Mouse (Mus musculus): ENCODE measurements around the gene Spout1. TPM values are rescaled to one million over a fixed set of nuclear protein-coding genes. Genes with fewer than 3 reads are reported as not detected.
"Not testable (repeated sequence)": the region's sequence is repeated elsewhere in the genome, so short reads cannot be mapped to it uniquely, and the experiment has no call there.

Spout1 gene
- total RNA-seq, 2 experiments from 2014 or later, result 36.7 to 37.7 TPM

DNA sequence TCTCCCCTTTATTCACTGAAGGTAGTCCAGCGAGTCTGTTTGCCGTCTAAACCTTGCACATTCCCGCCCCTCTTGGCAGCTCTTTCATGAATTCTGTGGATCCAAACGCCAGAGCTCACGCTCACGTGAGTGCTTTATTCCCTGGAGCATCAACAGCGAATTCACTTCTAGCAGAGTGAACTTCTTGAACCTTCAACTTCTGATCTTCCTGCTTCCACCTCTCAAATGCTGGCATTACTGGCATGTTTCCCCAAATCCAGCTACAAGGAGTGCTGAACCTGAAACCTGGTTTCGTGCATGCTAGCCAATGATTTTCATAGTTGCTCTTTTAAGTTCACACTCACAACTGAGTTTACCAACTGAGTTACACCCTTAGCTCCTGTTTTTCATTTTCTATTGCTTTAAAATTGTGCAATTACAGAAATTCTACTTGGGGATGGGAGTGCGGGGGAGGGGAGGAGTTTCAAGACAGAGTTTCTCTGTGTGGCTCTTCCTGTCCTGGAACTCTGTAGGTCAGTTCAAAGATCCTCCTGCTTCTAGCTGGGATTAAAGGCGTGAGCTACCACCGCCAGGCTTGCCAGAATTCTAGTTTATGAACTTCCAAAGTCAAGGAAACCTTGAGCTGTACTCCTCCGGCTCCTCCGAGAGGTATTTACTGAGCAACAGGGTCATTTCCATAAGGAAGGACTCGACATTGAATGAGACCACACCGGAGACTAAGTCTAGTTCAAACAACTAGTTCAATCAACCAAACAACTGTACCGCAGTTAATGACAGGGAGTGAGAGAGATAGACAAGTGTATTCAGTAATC, 45.3 kb downstream of the Spout1 start:
- no peak for DNase-seq
- intact Hi-C loops (cut with DNase I), result no loop called here

GRCm38 (mm10) chr2:30131240-30131639, 47.0 kb downstream of the Spout1 start:
- intact Hi-C loops (cut with DNase I), result not testable (repeated sequence)

DNA sequence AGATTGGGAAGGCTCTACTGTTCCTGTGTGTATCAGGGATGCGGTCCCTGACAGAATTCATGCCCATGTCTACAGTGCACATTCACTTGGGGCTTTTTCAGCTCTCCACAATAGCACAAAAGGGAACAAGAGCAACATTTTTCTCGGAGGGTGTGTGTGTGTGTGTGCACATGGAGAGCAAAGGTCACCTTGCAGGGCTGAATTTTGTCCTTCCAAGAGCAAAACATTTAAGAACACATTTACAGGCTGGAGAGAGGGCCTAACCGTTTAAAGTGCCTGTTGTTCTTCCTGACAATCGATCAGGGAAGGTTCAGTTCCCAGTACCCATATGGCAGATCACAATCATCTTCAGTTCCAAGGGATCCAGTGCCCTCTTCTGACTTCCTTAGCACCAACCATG, 48.1 kb downstream of the Spout1 start:
- DNase-seq, result no peak
- intact Hi-C loops (cut with DNase I), result no loop called here

More at GRCm38 (mm10) chr2:30131240-30131639, 47.0 kb downstream of the Spout1 start:
- DNase-seq, result not testable (repeated sequence)

DNA sequence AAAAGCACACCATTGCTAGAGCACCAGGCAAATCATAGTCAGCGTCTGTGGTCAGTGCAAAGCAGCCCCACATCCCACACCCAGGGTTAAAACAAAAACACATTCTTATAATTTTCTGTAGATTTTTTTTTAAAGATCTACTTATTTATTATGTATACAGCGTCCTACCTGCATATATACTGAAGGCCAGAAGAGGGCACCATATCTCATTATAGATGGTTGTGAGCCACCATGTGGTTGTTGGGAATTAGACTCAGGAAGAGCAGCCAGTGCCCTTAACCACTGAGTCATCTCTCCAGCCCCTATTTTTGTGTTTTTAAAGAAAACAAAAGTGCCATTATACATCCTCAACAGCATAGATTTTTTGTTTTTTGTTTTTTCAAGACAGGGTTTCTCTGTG, 49.5 kb downstream of the Spout1 start:
- DNase-seq, result no peak
- intact Hi-C loops (cut with DNase I), result no loop called here

DNA sequence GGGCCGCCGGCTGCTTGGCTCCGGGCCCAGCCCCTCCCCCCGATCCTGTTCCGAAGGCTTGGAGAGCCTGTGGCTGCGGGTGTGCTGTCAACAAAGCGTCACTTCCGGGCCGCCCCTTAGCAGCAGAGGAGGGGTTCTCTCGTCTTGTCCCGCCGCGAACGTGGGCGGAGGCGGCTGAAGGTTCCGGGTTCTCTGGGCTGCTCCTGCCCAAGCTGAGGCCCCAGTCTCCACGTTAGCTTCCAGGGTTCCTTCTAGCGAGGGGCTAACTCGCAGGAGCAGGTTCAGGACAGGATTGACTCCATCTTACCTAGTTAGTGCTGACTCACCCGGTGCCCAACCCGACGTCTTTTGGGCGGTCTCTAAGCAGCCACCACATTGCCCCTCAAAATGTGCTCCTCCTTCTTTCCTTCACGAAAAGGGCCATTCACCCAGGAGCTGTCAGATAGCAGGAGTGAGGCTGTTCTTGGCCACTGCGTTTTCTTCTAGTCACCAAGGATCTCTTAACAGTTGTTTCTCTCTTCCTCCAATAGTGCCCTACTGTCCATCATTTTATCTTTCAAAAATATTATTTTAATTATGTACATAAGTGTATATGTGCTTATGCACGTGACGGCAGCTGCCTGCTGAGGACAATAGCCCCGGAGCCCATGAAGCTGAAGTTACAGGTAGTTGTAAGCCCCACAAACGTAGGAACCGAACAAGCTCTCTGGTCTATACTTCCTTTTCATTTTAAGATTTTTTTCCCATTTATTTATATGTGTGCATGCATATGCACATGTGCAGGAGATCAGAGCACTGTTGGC, 53.6 kb downstream of the Spout1 start, which contains the start of gene Zer1:
Gene Zer1 (minus strand): TSS at position 114 of the 803 bp plus-strand sequence.
- intact Hi-C loops (cut with DNase I), result no loop called here
- peak; percentile 96 for DNase-seq

DNA sequence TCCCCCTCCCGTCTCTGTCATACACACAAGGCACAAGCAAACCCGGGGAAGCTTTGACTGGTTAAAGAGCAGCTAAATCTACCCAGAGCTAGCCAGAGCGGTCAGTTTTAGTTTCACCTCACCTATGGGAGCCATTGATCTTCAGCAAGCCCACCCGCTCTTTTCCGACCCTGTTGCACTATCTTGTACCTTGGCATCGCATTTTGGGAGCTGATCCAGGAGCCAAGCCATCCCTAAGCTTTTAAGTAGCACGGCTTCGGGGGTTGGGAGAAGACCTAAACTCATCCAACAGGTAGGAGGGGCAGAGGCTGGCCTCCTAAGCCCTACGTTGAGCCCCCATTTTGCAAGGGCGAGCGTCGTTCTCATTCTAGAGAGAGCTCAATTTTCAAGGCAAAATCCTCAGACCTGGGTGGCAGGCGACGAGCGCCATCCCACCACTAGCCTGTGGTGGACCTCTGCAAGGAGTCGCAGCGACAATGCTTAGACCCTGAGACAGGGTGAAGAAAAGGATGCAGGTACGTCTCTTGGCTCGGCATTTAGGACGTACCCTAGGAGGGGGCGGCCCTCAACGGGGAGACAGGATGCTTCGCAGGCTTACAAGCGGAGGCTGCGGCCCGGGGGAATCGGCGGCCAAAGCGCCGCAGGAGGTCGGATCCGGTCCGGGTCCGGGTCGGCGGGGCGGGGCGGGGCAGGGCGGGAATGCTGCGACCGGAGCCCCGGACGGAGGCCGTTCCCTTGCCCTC, 54.4 kb downstream of the Spout1 start:
- peak; percentile 19 for DNase-seq
- intact Hi-C loops (cut with DNase I), result no loop called here

Other genes starting within 250 kb of the Spout1 start
- gene Gle1, start 243.0 kb downstream of the Spout1 start, total RNA-seq (2021), result 10 to 100 TPM; 57.2 to 59.2 TPM
- 100 to 1,000 TPM; 880 to 916 TPM for gene Sptan1, start 212.9 kb downstream of the Spout1 start, total RNA-seq (2021)
- 10 to 100 TPM; 61.4 to 71.8 TPM for gene Wdr34, start 129.6 kb downstream of the Spout1 start, total RNA-seq (2021)
- 100 to 1,000 TPM; 323 to 344 TPM for gene Set, start 121.1 kb downstream of the Spout1 start, total RNA-seq (2021)
- gene Pkn3, start 100.8 kb downstream of the Spout1 start, total RNA-seq (2021), result 1 to 10 TPM; 2.1 to 2.6 TPM
- gene Zdhhc12, start 84.8 kb downstream of the Spout1 start, total RNA-seq (2021), result 10 to 100 TPM; 14.9 to 15.6 TPM
- 10 to 100 TPM; 80.8 to 88.0 TPM for gene Zer1, start 53.9 kb downstream of the Spout1 start, total RNA-seq (2021)
- 10 to 100 TPM; 84.9 to 87.6 TPM for gene Tbc1d13, start 44.7 kb downstream of the Spout1 start, total RNA-seq (2021)
- gene Endog, start 7.0 kb downstream of the Spout1 start, total RNA-seq (2021), result 10 to 100 TPM; 13.3 to 15.8 TPM
- 10 to 100 TPM; 12.0 to 12.7 TPM for gene Kyat1, start 27.4 kb upstream of the Spout1 start, total RNA-seq (2021)
- gene Lrrc8a, start 59.3 kb upstream of the Spout1 start, total RNA-seq (2021), result 10 to 100 TPM; 50.6 to 55.9 TPM
- gene Gm28035, start 62.1 kb upstream of the Spout1 start, total RNA-seq (2021), result 10 to 100 TPM in 1 of 2 experiments, 1 to 10 TPM in 1; 7.7 to 10.5 TPM
- gene Phyhd1, start 87.7 kb upstream of the Spout1 start, total RNA-seq (2021), result 10 to 100 TPM; 17.1 to 19.3 TPM
- gene Gm28038, start 102.6 kb upstream of the Spout1 start, total RNA-seq (2021), result not detected
- 10 to 100 TPM; 18.7 to 21.6 TPM for gene Dolk, start 107.9 kb upstream of the Spout1 start, total RNA-seq (2021)
- gene Nup188, start 107.9 kb upstream of the Spout1 start, total RNA-seq (2021), result 10 to 100 TPM; 36.6 to 42.0 TPM
- gene Sh3glb2, start 180.9 kb upstream of the Spout1 start, total RNA-seq (2021), result 100 to 1,000 TPM; 161 to 176 TPM
- 10 to 100 TPM; 69.7 to 76.5 TPM for gene Miga2, start 185.8 kb upstream of the Spout1 start, total RNA-seq (2021)
- gene Dolpp1, start 213.8 kb upstream of the Spout1 start, total RNA-seq (2021), result 10 to 100 TPM; 41.1 to 43.9 TPM
- gene Crat, start 237.4 kb upstream of the Spout1 start, total RNA-seq (2021), result 10 to 100 TPM; 33.2 to 33.3 TPM
- gene Ptpa, start 237.6 kb upstream of the Spout1 start, total RNA-seq (2021), result 100 to 1,000 TPM; 145 to 153 TPM

All from left cerebral cortex, postnatal 4 days (tissue).